Mouse (Mus musculus): ENCODE results near the gene Safb2. TPM values are rescaled to one million over a fixed set of nuclear protein-coding genes. Genes with fewer than 3 reads are reported as not detected.

The Safb2 gene
- polyA plus RNA-seq, 1 experiment from 2014 or later, result 127 TPM

- ChIA-PET CTCF (interaction anchor here (1.3 kb wide), 1 partner anchor 16 kb away, joined by 3 read pairs; no protein-coding TSS in a partner anchor), POLR2A (interaction anchor here (0.5 kb wide), 1 partner anchor 245 kb away, joined by 3 read pairs; no protein-coding TSS in a partner anchor)
- H3K27me3 ChIP-seq, result no peaks in the 10 kb centered on the region
- in situ Hi-C loops (cut with MboI; ENCODE audit: low pct_unique_long_range_greater_than_20kb), result loop anchor here (5.0 kb wide), 1 partner anchor 54 kb away; no protein-coding TSS in a partner anchor
- no peak for TF ChIP-seq CTCF (IDR thresholded peaks at IDR 0.05)
- ATAC-seq (no peak), DNase-seq (ENCODE audit: low read depth, low spot score) (no peak)
Measured at GRCm38 (mm10) chr17:56536192-56536591, 48.2 kb downstream of the Safb2 start.

GRCm38 (mm10) chr17:56524943-56525342 is 59.4 kb downstream of the Safb2 start:
- ChIA-PET CTCF (interaction anchor here (1.0 kb wide), 1 partner anchor 22 kb away, joined by 3 read pairs; no protein-coding TSS in a partner anchor), POLR2A (no interaction called here)
- in situ Hi-C loops (cut with MboI; ENCODE audit: low pct_unique_long_range_greater_than_20kb), result no loop called here
- peaks cover 19% of the 10 kb centered on the region for H3K27me3 ChIP-seq
- ATAC-seq, result no peak
- DNase-seq (ENCODE audit: low read depth, low spot score), result no peak
- TF ChIP-seq CTCF (IDR thresholded peaks at IDR 0.05), result no peak

- peaks cover 17% of the 10 kb centered on the region for H3K27me3 ChIP-seq
- ChIA-PET POLR2A (no interaction called here), CTCF (no interaction called here)
- DNase-seq (ENCODE audit: low read depth, low spot score) (no peak), ATAC-seq (no peak)
- no peak for TF ChIP-seq CTCF (IDR thresholded peaks at IDR 0.05)
- in situ Hi-C loops (cut with MboI; ENCODE audit: low pct_unique_long_range_greater_than_20kb), result no loop called here
Measured at GRCm38 (mm10) chr17:56522744-56523143, 61.6 kb downstream of the Safb2 start.

GRCm38 (mm10) chr17:56515690-56516410 is 68.5 kb downstream of the Safb2 start:
- peak; percentile 48 for ATAC-seq
- ChIA-PET POLR2A (interaction anchor here (0.8 kb wide), 1 partner anchor 73 kb away, joined by 3 read pairs; no protein-coding TSS in a partner anchor), CTCF (no interaction called here)
- TF ChIP-seq CTCF (IDR thresholded peaks at IDR 0.05), result no peak
- H3K27me3 ChIP-seq, result peaks cover 6% of the 10 kb centered on the region
- peak; percentile 44 for DNase-seq (ENCODE audit: low read depth, low spot score)
- in situ Hi-C loops (cut with MboI; ENCODE audit: low pct_unique_long_range_greater_than_20kb), result no loop called here

- TF ChIP-seq CTCF (IDR thresholded peaks at IDR 0.05), result no peak
- ATAC-seq (no peak), DNase-seq (ENCODE audit: low read depth, low spot score) (no peak)
- peaks cover 6% of the 10 kb centered on the region for H3K27me3 ChIP-seq
- in situ Hi-C loops (cut with MboI; ENCODE audit: low pct_unique_long_range_greater_than_20kb), result no loop called here
- CTCF ChIA-PET, result no interaction called here
- POLR2A ChIA-PET, result interaction anchor here (0.6 kb wide), 1 partner anchor 264 kb away, joined by 3 read pairs; no protein-coding TSS in a partner anchor
Measured at GRCm38 (mm10) chr17:56514916-56515315, 69.5 kb downstream of the Safb2 start.

GRCm38 (mm10) chr17:56514330-56514729 is 70.1 kb downstream of the Safb2 start:
- ATAC-seq, result no peak
- POLR2A ChIA-PET, result no interaction called here
- H3K27me3 ChIP-seq, result peaks cover 6% of the 10 kb centered on the region
- DNase-seq (ENCODE audit: low read depth, low spot score), result no peak
- in situ Hi-C loops (cut with MboI; ENCODE audit: low pct_unique_long_range_greater_than_20kb), result no loop called here
- CTCF ChIA-PET, result no interaction called here
- TF ChIP-seq CTCF (IDR thresholded peaks at IDR 0.05), result no peak

- peaks cover 6% of the 10 kb centered on the region for H3K27me3 ChIP-seq
- CTCF ChIA-PET, result no interaction called here
- POLR2A ChIA-PET, result no interaction called here
- ATAC-seq (no peak), DNase-seq (ENCODE audit: low read depth, low spot score) (no peak)
- in situ Hi-C loops (cut with MboI; ENCODE audit: low pct_unique_long_range_greater_than_20kb), result no loop called here
- TF ChIP-seq CTCF (IDR thresholded peaks at IDR 0.05), result no peak
Measured at GRCm38 (mm10) chr17:56512310-56512709, 72.1 kb downstream of the Safb2 start, which contains the start of gene Znrf4. Znrf4 (minus strand) TSS chr17:56512431.

- peaks cover 6% of the 10 kb centered on the region for H3K27me3 ChIP-seq
- in situ Hi-C loops (cut with MboI; ENCODE audit: low pct_unique_long_range_greater_than_20kb), result no loop called here
- POLR2A ChIA-PET, result no interaction called here
Measured at GRCm38 (mm10) chr17:56511707-56512090, 72.7 kb downstream of the Safb2 start.

GRCm38 (mm10) chr17:56510970-56511706 is 73.2 kb downstream of the Safb2 start:
- no peak for DNase-seq (ENCODE audit: low read depth, low spot score)
- in situ Hi-C loops (cut with MboI; ENCODE audit: low pct_unique_long_range_greater_than_20kb), result no loop called here

More at GRCm38 (mm10) chr17:56511707-56512090, 72.7 kb downstream of the Safb2 start:
- ATAC-seq (no peak), DNase-seq (ENCODE audit: low read depth, low spot score) (no peak)
- TF ChIP-seq CTCF (IDR thresholded peaks at IDR 0.05), result no peak
- CTCF ChIA-PET, result no interaction called here

More at GRCm38 (mm10) chr17:56510970-56511706, 73.2 kb downstream of the Safb2 start:
- CTCF ChIA-PET, result no interaction called here
- no peak for TF ChIP-seq CTCF (IDR thresholded peaks at IDR 0.05)
- peaks cover 6% of the 10 kb centered on the region for H3K27me3 ChIP-seq
- POLR2A ChIA-PET, result no interaction called here
- ATAC-seq, result no peak

Other genes with a start within 250 kb of the Safb2 start
- gene Ptprs, start 108.1 kb downstream of the Safb2 start, polyA plus RNA-seq (2021), result 240 TPM
- not detected for gene Znrf4, start 72.2 kb downstream of the Safb2 start, polyA plus RNA-seq (2021)
- 1.5 TPM for gene Gm20219, start 30.2 kb downstream of the Safb2 start, polyA plus RNA-seq (2021)
- gene Safb, start 240 bp upstream of the Safb2 start, polyA plus RNA-seq (2021), result 159 TPM
- gene 2410015M20Rik, start 25.2 kb upstream of the Safb2 start, polyA plus RNA-seq (2021), result 323 TPM
- 1,365 TPM for gene Rpl36, start 28.8 kb upstream of the Safb2 start, polyA plus RNA-seq (2021)
- 193 TPM for gene Lonp1, start 42.3 kb upstream of the Safb2 start, polyA plus RNA-seq (2021)
- 0.35 TPM for gene Catsperd, start 43.6 kb upstream of the Safb2 start, polyA plus RNA-seq (2021)
- gene Ranbp3, start 88.7 kb upstream of the Safb2 start, polyA plus RNA-seq (2021), result 85.8 TPM
- gene Ndufa11, start 133.2 kb upstream of the Safb2 start, polyA plus RNA-seq (2021), result 272 TPM
- gene Vmac, start 133.4 kb upstream of the Safb2 start, polyA plus RNA-seq (2021), result 25.6 TPM
- gene Nrtn, start 172.9 kb upstream of the Safb2 start, polyA plus RNA-seq (2021), result 7.1 TPM
- 50.5 TPM for gene Dus3l, start 180.2 kb upstream of the Safb2 start, polyA plus RNA-seq (2021)
- 0.89 TPM for gene Prr22, start 185.7 kb upstream of the Safb2 start, polyA plus RNA-seq (2021)
- gene Rfx2, start 246.4 kb upstream of the Safb2 start, polyA plus RNA-seq (2021), result 7.7 TPM